Mouse (Mus musculus): ENCODE results near the gene Fv1.
A peak's percentile ranks its signal among the peaks of the same experiment; 100 is the strongest.

Gene Fv1

GRCm38 (mm10) chr4:147886158-147886557, 17.4 kb downstream of the Fv1 start:
- DNase-seq: no peak

GRCm38 (mm10) chr4:147887277-147887676, 18.5 kb downstream of the Fv1 start:
- no peak for DNase-seq

GRCm38 (mm10) chr4:147888237-147888636, 19.5 kb downstream of the Fv1 start:
- DNase-seq: no peak

- no peak for DNase-seq
Observed at GRCm38 (mm10) chr4:147890341-147890740, 21.6 kb downstream of the Fv1 start.

- DNase-seq: no peak
Observed at GRCm38 (mm10) chr4:147895815-147896330, 27.1 kb downstream of the Fv1 start.

GRCm38 (mm10) chr4:147896411-147896810, 27.6 kb downstream of the Fv1 start:
- DNase-seq: no peak

- peak; percentile 35 to 38 for DNase-seq
Observed at GRCm38 (mm10) chr4:147897348-147897747, 28.6 kb downstream of the Fv1 start.

- DNase-seq: no peak
Observed at GRCm38 (mm10) chr4:147900452-147900851, 31.7 kb downstream of the Fv1 start.

GRCm38 (mm10) chr4:147902906-147903500, 34.2 kb downstream of the Fv1 start:
- no peak for DNase-seq

GRCm38 (mm10) chr4:147903601-147904000, 34.8 kb downstream of the Fv1 start:
- DNase-seq: no peak

- DNase-seq: peak; percentile 93
Observed at GRCm38 (mm10) chr4:147904313-147905089, 35.7 kb downstream of the Fv1 start, which contains the start of gene Mfn2. Mfn2 (minus strand) TSS chr4:147904704.

- no peak for DNase-seq
Observed at GRCm38 (mm10) chr4:147905090-147905659, 36.4 kb downstream of the Fv1 start.

GRCm38 (mm10) chr4:147906230-147906629, 37.5 kb downstream of the Fv1 start:
- no peak for DNase-seq

- DNase-seq: no peak
Observed at GRCm38 (mm10) chr4:147909486-147909885, 40.7 kb downstream of the Fv1 start.

- peak in 1 of 2 experiments; percentile 48 for DNase-seq
Observed at GRCm38 (mm10) chr4:147918459-147919121, 49.8 kb downstream of the Fv1 start.

All from cerebellum, adult 18-20 months (tissue).